Mouse (Mus musculus): ENCODE measurements around the gene 1700019N19Rik.

DNA sequence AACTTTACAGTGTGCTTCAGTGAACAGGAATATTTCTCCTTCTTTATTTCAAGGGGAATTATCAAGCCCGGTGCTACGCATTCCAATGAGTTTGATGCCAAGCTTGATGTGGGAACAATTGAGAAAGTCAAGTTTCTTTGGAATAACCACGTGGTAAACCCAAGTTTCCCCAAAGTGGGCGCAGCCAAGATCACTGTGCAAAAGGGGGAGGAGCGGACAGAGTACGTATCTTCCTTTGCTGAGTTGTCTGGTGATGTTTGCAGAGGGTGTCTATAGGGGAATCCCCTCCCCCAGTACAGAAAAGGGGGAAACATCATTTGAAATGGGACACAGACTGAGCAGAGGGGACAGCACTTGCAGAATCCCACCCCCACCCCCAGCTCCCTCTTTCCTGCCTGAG, 53.2 kb downstream of the 1700019N19Rik start:
- TF ChIP-seq POLR2A (IDR thresholded peaks at IDR 0.05; ENCODE audit: low read depth, low read length) (no peak), CTCF (IDR thresholded peaks at IDR 0.05; ENCODE audit: extremely low read depth, insufficient read length, insufficient replicate concordance, low read depth, low read length) (no peak)
